Mouse (Mus musculus) intestine, embryonic 16.5 days (tissue): ENCODE measurements around the gene Grid1. TPM values are rescaled to one million over a fixed set of nuclear protein-coding genes. Genes with fewer than 3 reads are reported as not detected.
A peak's percentile ranks its signal among the peaks of the same experiment; 100 is the strongest.

Source experiments
- ATAC-seq: fragments of 200-750 bp; cut with Nextera tagmentation; 2 replicates; pipeline ENCODE4 v1.8.0; 2017; ENCODE audit warnings: moderate TSS enrichment, moderate library complexity
- H3K27ac ChIP-seq: fragments of 300-500 bp; sonication (generic); 2 replicates; pipeline ENCODE4 v1.5.1; 2014; ENCODE audit warnings: mild to moderate bottlenecking, low read length
- H3K27me3 ChIP-seq: fragments of 300-500 bp; sonication (generic); replicated peaks from 2 replicates; pipeline ENCODE4 v1.6.1; 2014; ENCODE audit warnings: low read length, control low read depth, mixed read lengths; ENCODE audit not compliant: control insufficient read depth, insufficient read depth
- H3K36me3 ChIP-seq: fragments of 300-500 bp; sonication (generic); 2 replicates; pipeline ENCODE4 v1.6.1; 2014; ENCODE audit warnings: low read length, control low read depth; ENCODE audit not compliant: control insufficient read depth, insufficient read depth
- H3K4me1 ChIP-seq: fragments of 300-500 bp; sonication (generic); 2 replicates; pipeline ENCODE4 v1.6.1; 2014; ENCODE audit warnings: low read length, control low read depth, mixed read lengths; ENCODE audit not compliant: control insufficient read depth, insufficient read depth
- H3K4me2 ChIP-seq: fragments of 300-500 bp; sonication (generic); 2 replicates; pipeline ENCODE4 v1.6.1; 2014; ENCODE audit warnings: low read depth, low read length, control low read depth
- H3K4me3 ChIP-seq: fragments of 300-500 bp; sonication (generic); 2 replicates; pipeline ENCODE4 v1.5.1; 2014; ENCODE audit warnings: mild to moderate bottlenecking, low read length
- H3K9ac ChIP-seq: fragments of 300-500 bp; sonication (generic); 2 replicates; pipeline ENCODE4 v1.6.1; 2014; ENCODE audit warnings: low read depth, low read length
- H3K9me3 ChIP-seq: fragments of 300-500 bp; sonication (generic); 2 replicates; pipeline ENCODE4 v1.6.1; 2016; ENCODE audit warnings: low read length, control low read depth; ENCODE audit not compliant: control insufficient read depth
- WGBS: fragments of 180-500 bp; shearing (Covaris S2); extraction: QIAGEN DNeasy Blood & Tissue Kit; methylation state at CpG from one replicate; pipeline ENCODE4 v1.1.7; 2014; 5-methylcytosine and 5-hydroxymethylcytosine counted together
- polyA plus RNA-seq: library from polyadenylated mRNA; unstranded; fragments of >200 nt; fragmentation: Nextera tagmentation; extraction: Ambion mirVana; gene quantifications from 2 replicates; pipeline ENCODE4 v1.2.1, GENCODE M21; 2015

Gene Grid1
- polyA plus RNA-seq, 1 experiment from 2014 or later: 0.15 TPM

DNA sequence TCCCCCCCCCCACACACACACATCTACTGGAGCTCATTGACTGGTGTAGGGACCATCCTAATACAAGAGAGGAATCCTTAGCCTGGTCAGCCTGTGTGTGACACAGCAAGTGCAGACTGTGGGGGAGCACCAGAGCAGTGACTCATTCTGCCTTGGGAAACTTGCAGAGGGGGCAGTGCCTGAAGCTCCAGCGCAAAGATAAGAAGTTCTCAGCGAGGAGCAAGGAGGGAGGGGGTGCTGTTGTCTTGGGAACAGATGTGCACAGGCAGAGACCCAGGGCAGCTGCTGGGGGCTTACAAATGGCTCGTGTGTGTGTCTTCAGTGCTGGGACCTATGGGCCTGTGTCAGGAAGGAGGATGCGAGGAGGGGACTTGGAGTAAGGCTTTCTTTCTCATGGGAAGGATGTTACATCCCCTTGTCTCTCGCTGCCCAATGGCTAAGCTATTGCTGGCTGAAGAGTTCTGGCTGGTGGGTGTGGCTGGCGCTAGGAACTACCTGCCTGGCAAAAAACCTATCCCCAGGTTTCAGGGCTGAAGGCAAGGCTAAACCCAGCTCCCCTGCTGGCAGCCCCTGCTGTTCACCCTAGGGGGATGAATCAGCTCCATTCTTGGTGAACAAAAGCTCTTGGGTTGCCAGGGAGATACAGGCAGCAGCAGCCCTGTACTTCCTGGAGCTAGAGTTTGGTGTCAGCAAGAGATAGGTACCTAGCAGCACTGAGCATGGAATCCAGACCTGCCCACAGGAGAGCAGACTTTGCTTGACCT, 72.0 kb downstream of the Grid1 start:
- Histone ChIP-seq H3K9me3 (no peaks in the 10 kb centered on the region), H3K36me3 (no peaks in the 10 kb centered on the region), H3K27ac (no peak overlapping the region), H3K4me1 (no peaks in the 10 kb centered on the region), H3K27me3 (no peaks in the 10 kb centered on the region), H3K9ac (no peak overlapping the region), H3K4me2 (no peak overlapping the region), H3K4me3 (no peak overlapping the region)
- WGBS: 4% methylated on average over 6 of the region's 6 CpGs
- no peak for ATAC-seq

DNA sequence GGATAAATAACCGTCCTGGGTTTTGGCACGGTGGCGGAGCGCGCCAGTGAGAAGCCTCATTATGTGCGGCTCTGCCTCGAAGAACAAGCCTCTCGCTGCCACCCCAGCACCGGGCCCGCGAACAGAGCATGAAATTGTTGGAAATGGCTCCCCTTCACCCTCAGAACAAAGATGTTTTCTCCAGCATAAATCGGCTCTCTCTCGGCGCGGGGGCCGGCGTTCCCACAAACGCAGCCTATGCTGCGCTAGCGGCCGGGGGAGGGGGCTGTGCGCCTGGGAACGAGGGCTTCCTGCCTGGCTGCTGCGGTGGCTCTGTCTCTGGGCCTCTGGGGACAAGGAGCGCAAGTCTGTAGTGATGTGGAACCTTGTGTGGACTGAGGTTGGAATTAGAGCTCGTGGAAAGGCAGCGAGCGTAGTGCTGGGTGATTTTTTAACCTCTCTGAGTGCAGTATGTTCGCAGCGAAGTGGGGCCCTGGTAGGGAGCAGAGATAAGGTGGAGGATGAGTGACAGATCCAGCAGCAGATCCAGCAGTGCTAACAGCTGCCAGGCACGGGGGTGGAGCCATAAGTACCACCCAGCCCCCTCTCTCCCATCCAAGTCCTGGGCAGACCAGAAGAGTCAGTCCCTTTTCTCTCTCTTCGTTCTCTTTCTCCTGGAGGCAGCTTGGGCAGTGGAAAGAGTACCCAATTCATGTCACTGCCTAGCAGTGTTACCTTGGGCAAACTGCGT, 76.5 kb downstream of the Grid1 start:
- Histone ChIP-seq H3K4me1 (no peaks in the 10 kb centered on the region), H3K36me3 (no peaks in the 10 kb centered on the region), H3K27me3 (no peaks in the 10 kb centered on the region), H3K4me3 (peak overlapping the region; percentile 22; the same call in 1 of the 2 replicates), H3K27ac (no peak overlapping the region), H3K4me2 (peak overlapping the region; percentile 43), H3K9ac (no peak overlapping the region; the same call in 1 of the 2 replicates), H3K9me3 (no peaks in the 10 kb centered on the region)
- ATAC-seq: peak; percentile 58; the same call in 1 of the 2 replicates
- WGBS: 7% methylated on average over 33 of the region's 33 CpGs

DNA sequence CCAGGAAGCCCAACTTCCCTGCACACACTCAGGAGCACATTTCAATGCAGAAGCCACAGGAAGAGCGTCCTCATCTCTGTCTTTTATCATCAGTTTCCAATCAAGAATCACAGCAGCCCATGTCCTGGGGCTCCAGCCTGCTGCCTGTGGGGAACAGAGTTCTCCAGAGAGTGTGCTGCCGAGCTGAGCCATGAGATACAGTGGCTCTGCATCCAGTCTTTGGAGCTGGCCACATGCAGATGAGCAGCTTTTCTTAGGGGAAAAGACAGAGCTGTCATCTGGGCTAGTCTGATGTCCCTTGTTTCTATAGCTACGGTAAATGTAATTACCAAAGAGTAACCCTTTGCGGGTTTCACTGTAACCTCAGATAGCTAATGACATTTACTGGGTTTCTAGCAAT, 83.9 kb downstream of the Grid1 start:
- Histone ChIP-seq H3K4me1 (no peaks in the 10 kb centered on the region), H3K9me3 (no peaks in the 10 kb centered on the region), H3K9ac (no peak overlapping the region), H3K4me2 (no peak overlapping the region), H3K4me3 (no peak overlapping the region), H3K36me3 (no peaks in the 10 kb centered on the region), H3K27ac (no peak overlapping the region), H3K27me3 (no peaks in the 10 kb centered on the region)
- WGBS: 61% methylated on average over 4 of the region's 4 CpGs
- ATAC-seq: no peak

DNA sequence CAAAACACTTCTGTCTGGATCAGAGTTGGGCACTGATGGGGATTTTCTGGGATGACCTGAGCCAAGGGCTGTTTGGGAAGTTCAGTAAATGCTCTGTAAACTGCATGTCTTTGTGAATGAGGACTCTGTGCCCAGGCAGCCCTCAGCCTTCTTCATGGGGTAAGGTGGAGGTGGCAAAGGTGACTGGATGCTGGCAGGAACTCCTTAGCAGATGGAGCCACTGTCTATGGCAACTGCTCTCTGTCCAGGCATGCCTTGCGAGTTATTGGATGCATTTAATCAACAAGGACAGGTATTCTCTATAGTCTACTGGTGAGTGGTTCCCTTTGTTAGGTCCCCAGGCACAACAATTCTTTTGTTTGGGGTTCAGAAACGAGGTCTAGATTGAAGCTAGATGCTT, 85.8 kb downstream of the Grid1 start:
- no peaks in the 10 kb centered on the region for H3K36me3 ChIP-seq
- no peak overlapping the region for H3K9ac ChIP-seq
- no peak overlapping the region for H3K27ac ChIP-seq
- H3K27me3 ChIP-seq: no peaks in the 10 kb centered on the region
- ATAC-seq: no peak
- no peaks in the 10 kb centered on the region for H3K9me3 ChIP-seq
- 60% methylated on average over 2 of the region's 2 CpGs for WGBS
- no peak overlapping the region for H3K4me2 ChIP-seq
- no peaks in the 10 kb centered on the region for H3K4me1 ChIP-seq
- H3K4me3 ChIP-seq: no peak overlapping the region

DNA sequence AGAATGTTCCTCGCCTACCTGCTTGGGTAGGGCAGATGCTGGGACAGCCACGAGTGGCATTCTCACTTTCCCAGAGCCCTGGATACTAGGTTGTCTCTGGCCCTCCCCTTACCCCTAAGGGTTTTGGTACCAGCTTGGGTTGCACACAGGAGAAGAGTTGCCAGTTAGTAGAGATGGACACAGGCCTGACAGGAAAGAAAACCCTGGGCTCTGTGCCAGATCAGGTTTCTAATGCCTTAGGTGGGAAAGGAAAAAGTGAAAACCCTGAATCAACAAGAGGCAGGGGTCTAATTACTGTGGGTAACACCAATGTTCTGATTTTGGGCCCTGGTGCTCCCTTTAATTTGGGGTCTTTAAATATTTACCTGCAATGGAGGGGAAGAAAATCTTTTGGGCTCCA, 88.5 kb downstream of the Grid1 start:
- Histone ChIP-seq H3K9me3 (no peaks in the 10 kb centered on the region), H3K27me3 (no peaks in the 10 kb centered on the region), H3K4me1 (no peaks in the 10 kb centered on the region), H3K4me3 (no peak overlapping the region), H3K4me2 (no peak overlapping the region), H3K27ac (no peak overlapping the region), H3K36me3 (no peaks in the 10 kb centered on the region), H3K9ac (no peak overlapping the region)
- ATAC-seq: no peak
- WGBS: 76% methylated on average over 2 of the region's 2 CpGs

DNA sequence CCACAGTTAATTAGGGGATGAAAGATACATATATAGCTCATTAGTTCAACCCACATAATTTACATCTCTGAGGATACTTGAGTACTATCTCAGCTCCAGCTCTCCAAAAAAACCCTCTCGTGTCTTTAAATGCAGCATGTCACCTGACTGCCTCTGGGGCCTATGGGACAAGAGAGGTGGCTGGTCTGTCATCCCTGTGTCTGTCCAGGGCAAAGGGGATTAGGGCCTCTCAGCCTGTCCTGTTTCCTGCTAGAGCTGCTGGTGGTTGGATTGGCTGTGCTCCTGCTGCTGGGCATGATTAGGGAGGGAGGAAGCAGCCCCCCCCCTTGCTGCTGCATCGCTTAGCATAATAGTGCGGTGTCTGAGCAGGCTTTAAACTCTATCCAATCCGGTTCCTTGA, 88.9 kb downstream of the Grid1 start:
- H3K27me3 ChIP-seq: no peaks in the 10 kb centered on the region
- H3K36me3 ChIP-seq: no peaks in the 10 kb centered on the region
- no peak overlapping the region for H3K27ac ChIP-seq
- WGBS: 50% methylated on average over 4 of the region's 4 CpGs
- H3K4me3 ChIP-seq: no peak overlapping the region
- no peak overlapping the region for H3K9ac ChIP-seq
- ATAC-seq: no peak
- no peak overlapping the region for H3K4me2 ChIP-seq
- no peaks in the 10 kb centered on the region for H3K4me1 ChIP-seq
- H3K9me3 ChIP-seq: no peaks in the 10 kb centered on the region

DNA sequence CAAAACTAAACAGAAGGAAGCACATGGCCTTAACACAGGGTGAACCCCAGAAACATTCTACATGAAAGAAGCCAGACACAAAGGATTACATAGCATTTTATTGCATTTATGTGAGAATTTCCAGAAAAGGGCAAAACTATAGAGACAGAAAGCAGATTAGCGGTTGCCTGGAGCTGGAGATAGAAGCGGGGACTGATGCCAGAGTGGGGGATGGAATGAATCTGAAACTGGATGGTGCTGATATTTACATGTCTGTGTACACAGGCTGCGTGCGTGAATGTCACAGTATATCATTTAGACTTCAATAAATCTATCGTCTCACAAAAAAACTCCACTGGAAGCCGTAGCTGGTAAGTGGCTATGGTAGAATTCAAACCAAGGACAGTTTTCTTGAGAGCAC, 96.4 kb downstream of the Grid1 start:
- no peak for ATAC-seq
- no peaks in the 10 kb centered on the region for H3K4me1 ChIP-seq
- 55% methylated on average over 6 of the region's 6 CpGs for WGBS
- no peak overlapping the region for H3K4me2 ChIP-seq
- no peaks in the 10 kb centered on the region for H3K9me3 ChIP-seq
- no peaks in the 10 kb centered on the region for H3K27me3 ChIP-seq
- no peak overlapping the region for H3K4me3 ChIP-seq
- no peak overlapping the region for H3K27ac ChIP-seq
- no peaks in the 10 kb centered on the region for H3K36me3 ChIP-seq
- no peak overlapping the region for H3K9ac ChIP-seq

DNA sequence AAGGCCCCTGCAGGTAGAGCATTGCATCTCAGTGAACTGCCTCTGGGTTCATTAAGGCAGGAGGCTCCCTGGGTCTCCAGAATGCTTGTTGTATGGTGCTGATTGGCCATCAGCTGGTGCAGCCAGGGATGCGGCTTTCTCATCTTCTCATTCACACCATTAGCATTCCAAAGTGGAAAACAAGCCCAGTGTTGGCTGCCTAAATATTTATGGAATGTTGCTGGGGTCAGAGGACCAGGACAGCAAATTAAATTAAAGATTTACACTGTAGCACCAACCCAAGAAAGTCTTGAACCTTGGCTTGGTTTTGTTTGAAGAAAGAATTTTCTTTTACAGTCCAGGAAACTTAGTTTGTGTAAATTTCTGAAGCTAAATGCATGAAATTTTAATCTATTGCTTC, 97.2 kb downstream of the Grid1 start:
- H3K27me3 ChIP-seq: no peaks in the 10 kb centered on the region
- H3K9ac ChIP-seq: no peak overlapping the region
- H3K36me3 ChIP-seq: no peaks in the 10 kb centered on the region
- H3K27ac ChIP-seq: no peak overlapping the region
- ATAC-seq: no peak
- H3K4me3 ChIP-seq: no peak overlapping the region
- 50% methylated on average over 1 of the region's 1 CpGs for WGBS
- no peaks in the 10 kb centered on the region for H3K9me3 ChIP-seq
- no peaks in the 10 kb centered on the region for H3K4me1 ChIP-seq
- no peak overlapping the region for H3K4me2 ChIP-seq

DNA sequence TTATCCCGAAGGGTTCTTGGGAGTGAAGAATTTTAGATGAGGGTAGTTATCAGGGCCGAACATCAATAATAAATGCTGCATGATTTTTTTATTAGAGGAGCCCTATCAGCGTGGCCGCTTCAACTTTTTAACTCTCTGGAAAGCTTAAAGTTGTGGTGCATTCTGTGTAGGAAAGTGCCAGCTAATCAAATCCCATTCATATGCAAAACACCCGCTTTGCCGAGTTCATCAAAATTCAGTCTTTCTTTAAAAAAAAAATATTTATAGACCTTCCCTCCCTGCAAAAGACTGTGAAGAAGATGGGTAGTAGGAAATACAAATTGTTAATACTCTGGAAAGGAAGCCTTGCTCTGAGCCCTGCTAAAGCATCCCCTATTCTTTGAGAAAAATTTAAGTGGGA, 99.3 kb downstream of the Grid1 start:
- Histone ChIP-seq H3K4me3 (no peak overlapping the region), H3K9me3 (no peaks in the 10 kb centered on the region), H3K27me3 (no peaks in the 10 kb centered on the region), H3K4me1 (no peaks in the 10 kb centered on the region), H3K4me2 (no peak overlapping the region), H3K36me3 (no peaks in the 10 kb centered on the region), H3K27ac (no peak overlapping the region), H3K9ac (no peak overlapping the region)
- 74% methylated on average over 6 of the region's 6 CpGs for WGBS
- ATAC-seq: no peak
